Mouse (Mus musculus) CD4-positive, CD25-positive, alpha-beta regulatory T cell, adult 9 weeks (primary cell): ENCODE data around the gene Hcn3. TPM values are rescaled to one million over a fixed set of nuclear protein-coding genes. Genes with fewer than 3 reads are reported as not detected.

Experiments used
- polyA plus RNA-seq: library from polyadenylated mRNA; unstranded; fragments of 100-300 nt; shearing (Covaris generic); gene quantifications from one replicate; pipeline ENCODE4 v1.2.1, GENCODE M21; 2017

The Hcn3 gene
- polyA plus RNA-seq, result 1.4 TPM

GRCm38 (mm10) chr3:89159616-89160344 lies at the start of gene Hcn3:
Hcn3 (minus strand) TSS chr3:89160196.

DNA sequence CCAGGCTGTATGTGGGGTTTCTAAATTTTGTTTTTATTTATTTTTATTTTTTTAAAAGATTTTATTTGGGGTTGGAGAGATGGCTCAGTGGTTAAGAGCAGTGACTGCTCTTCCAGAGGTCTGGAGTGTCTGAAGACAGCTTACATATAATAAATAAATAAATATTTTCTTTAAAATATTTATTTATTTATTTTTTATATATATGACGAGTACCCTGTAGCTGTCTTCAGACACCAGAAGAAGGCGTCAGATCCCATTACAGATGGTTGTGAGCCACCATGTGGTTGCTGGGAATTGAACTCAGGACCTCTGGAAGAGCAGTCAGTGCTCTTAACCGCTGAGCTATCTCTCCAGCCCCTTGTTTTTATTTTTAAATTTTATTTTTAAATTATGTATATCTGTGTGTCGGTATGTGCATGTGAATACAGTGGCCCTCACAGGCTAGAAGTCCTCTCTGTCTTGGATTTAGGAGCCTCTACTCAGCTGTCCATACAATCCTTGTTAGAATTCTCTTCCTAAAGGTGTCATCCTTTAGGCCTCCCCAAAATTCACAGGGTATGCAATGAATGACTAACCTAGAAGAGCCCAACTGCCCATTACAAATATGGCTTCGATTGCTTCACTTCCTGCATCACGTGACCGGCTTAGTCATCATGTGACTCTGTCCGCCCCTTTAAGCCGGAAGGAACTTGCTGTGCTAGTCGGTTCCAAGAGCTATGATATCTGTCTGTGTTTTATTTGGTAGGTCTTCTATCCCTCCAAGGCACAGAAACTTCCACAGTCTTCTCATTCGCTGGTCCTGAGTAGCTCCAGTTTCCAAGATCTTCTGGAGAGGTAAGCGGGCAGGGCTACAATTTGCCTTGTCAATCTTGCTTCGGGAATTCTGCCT lies 42.5 kb upstream of the Hcn3 start, which contains the start of gene Gba:
TSS of gene Gba (plus strand) at position 676 of the 889 bp plus-strand sequence.

GRCm38 (mm10) chr3:89183058-89183958 lies 23.3 kb upstream of the Hcn3 start, which contains the start of gene Fam189b:
Fam189b (plus strand) TSS chr3:89183143.

GRCm38 (mm10) chr3:89177242-89178106 lies 17.5 kb upstream of the Hcn3 start, which contains the start of gene Scamp3:
Scamp3 (plus strand) TSS chr3:89177473.

DNA sequence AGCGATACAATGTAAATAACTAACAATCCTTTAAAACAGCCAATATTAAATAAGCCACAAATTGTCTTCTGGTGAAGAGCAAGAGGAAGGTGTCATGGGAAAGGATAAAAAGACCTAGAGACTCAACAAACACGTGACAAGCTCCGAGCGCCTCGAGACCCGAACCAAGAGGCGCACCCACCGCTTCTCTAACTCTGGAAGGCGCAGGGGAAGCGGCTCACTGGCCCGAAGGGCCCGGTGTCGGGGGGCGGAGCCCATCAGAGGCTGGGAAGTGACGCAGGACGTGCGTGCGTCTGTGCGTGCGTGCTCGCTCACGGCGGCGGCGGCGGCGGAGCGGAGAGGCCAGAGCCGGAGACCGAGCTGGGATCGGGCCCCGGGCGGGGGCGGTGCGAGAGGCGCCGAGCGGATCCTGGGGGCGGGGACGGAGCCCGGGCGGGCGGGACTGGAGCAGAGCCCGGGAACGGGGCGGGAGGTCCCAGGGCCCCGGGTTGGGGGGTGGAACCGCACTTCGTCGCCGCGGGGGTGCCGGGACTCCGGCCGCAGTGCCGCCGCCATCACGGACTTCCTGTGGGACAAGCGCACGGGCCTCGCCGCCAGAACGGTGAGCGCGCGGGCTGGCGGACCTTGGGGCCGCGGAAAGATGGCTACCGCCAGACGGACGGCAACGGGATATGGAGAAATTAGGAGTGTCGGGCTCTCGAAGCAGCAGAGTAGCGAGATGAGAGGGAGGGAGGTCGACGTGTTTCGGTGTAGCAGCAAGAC lies 4.7 kb upstream of the Hcn3 start, which contains the start of gene Clk2:
TSS of gene Clk2 (plus strand) at position 290 of the 762 bp plus-strand sequence.

GRCm38 (mm10) chr3:89135958-89136357 lies 24.0 kb downstream of the Hcn3 start, which contains the start of gene Pklr:
Pklr (plus strand) TSS chr3:89136142.

GRCm38 (mm10) chr3:89101812-89102494 lies 58.0 kb downstream of the Hcn3 start, which contains the start of gene Fdps:
Fdps (minus strand) TSS chr3:89101959.

DNA sequence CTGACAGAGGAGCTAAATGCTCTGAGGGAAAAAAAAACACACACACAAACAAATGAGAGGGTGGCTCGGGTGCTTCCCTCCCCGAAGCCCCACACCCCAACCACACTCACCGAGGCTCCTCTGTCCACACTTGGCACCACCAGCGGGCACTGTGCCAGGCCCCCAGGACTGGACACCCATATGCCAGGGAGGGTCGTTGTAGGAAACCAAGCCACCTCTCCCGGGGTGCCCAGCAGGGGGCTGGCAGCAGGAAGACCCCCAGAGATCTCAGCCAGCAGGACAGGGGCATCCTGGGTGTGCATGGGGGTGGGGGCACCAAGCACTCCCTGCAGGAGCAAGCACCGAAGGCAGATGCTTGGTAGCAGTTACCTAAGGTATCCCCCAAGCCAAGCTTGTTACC lies 59.2 kb downstream of the Hcn3 start, which contains the start of gene Gm43738:
TSS of gene Gm43738 (minus strand) at position 289 of the 400 bp plus-strand sequence.

Other genes starting within 250 kb of the Hcn3 start
- gene Msto1, start 246.2 kb downstream of the Hcn3 start, polyA plus RNA-seq, result 35.0 TPM
- 35.1 TPM for gene Ash1l, start 209.6 kb downstream of the Hcn3 start, polyA plus RNA-seq
- gene Dap3, start 209.0 kb downstream of the Hcn3 start, polyA plus RNA-seq, result 174 TPM
- gene Rusc1, start 66.9 kb downstream of the Hcn3 start, polyA plus RNA-seq, result 55.7 TPM
- gene Gm43738, start 59.1 kb downstream of the Hcn3 start, polyA plus RNA-seq, result not detected
- 114 TPM for gene Fdps, start 58.2 kb downstream of the Hcn3 start, polyA plus RNA-seq
- gene Pklr, start 24.1 kb downstream of the Hcn3 start, polyA plus RNA-seq, result not detected
- 24.5 TPM for gene Clk2, start 4.6 kb upstream of the Hcn3 start, polyA plus RNA-seq
- gene Scamp3, start 17.3 kb upstream of the Hcn3 start, polyA plus RNA-seq, result 319 TPM
- 240 TPM for gene Fam189b, start 22.9 kb upstream of the Hcn3 start, polyA plus RNA-seq
- gene Gba, start 42.7 kb upstream of the Hcn3 start, polyA plus RNA-seq, result 144 TPM
- gene Thbs3, start 55.0 kb upstream of the Hcn3 start, polyA plus RNA-seq, result 2.3 TPM
- gene Mtx1, start 66.9 kb upstream of the Hcn3 start, polyA plus RNA-seq, result 151 TPM
- 0.79 TPM for gene Muc1, start 68.9 kb upstream of the Hcn3 start, polyA plus RNA-seq
- gene Krtcap2, start 85.8 kb upstream of the Hcn3 start, polyA plus RNA-seq, result 281 TPM
- 4.5 TPM for gene Trim46, start 86.1 kb upstream of the Hcn3 start, polyA plus RNA-seq
- gene Dpm3, start 99.2 kb upstream of the Hcn3 start, polyA plus RNA-seq, result 132 TPM
- 288 TPM for gene Slc50a1, start 110.4 kb upstream of the Hcn3 start, polyA plus RNA-seq
- not detected for gene Efna1, start 120.9 kb upstream of the Hcn3 start, polyA plus RNA-seq
- gene Efna3, start 162.8 kb upstream of the Hcn3 start, polyA plus RNA-seq, result not detected
- 0.46 TPM for gene Efna4, start 177.8 kb upstream of the Hcn3 start, polyA plus RNA-seq
- 7.2 TPM for gene Adam15, start 189.8 kb upstream of the Hcn3 start, polyA plus RNA-seq
- 0.20 TPM for gene Dcst2, start 201.8 kb upstream of the Hcn3 start, polyA plus RNA-seq
- gene Dcst1, start 205.1 kb upstream of the Hcn3 start, polyA plus RNA-seq, result 1.0 TPM
- gene Zbtb7b, start 234.6 kb upstream of the Hcn3 start, polyA plus RNA-seq, result 62.0 TPM
- gene Lenep, start 242.6 kb upstream of the Hcn3 start, polyA plus RNA-seq, result not detected